Mouse (Mus musculus) lung, embryonic 15.5 days (tissue): Measurements from ENCODE around the gene Slc35a5. TPM values are rescaled to one million over a fixed set of nuclear protein-coding genes. Genes with fewer than 3 reads are reported as not detected.

Experiments
- polyA plus RNA-seq: library from polyadenylated mRNA; unstranded; fragments of >200 nt; fragmentation: Nextera tagmentation; extraction: Ambion mirVana; gene quantifications from 2 replicates; pipeline ENCODE4 v1.2.1, GENCODE M21; 2015

Gene Slc35a5
- polyA plus RNA-seq, 1 experiment from 2014 or later: 23.1 TPM

Other genes with a start within 250 kb of the Slc35a5 start
- 0.40 and 0.49 TPM in 2 replicates for gene Cd200r3, start 215.0 kb downstream of the Slc35a5 start, polyA plus RNA-seq
- gene Ccdc80, start 65.3 kb downstream of the Slc35a5 start, polyA plus RNA-seq: 73.1 and 73.5 TPM in 2 replicates
- gene Atg3, start 79 bp upstream of the Slc35a5 start, polyA plus RNA-seq: 37.0 and 39.1 TPM in 2 replicates
- gene Btla, start 65.6 kb upstream of the Slc35a5 start, polyA plus RNA-seq: 0.10 TPM in 2 replicates